ENCODE assay signal across 25 mouse cellular contexts in the genomic region with DNA sequence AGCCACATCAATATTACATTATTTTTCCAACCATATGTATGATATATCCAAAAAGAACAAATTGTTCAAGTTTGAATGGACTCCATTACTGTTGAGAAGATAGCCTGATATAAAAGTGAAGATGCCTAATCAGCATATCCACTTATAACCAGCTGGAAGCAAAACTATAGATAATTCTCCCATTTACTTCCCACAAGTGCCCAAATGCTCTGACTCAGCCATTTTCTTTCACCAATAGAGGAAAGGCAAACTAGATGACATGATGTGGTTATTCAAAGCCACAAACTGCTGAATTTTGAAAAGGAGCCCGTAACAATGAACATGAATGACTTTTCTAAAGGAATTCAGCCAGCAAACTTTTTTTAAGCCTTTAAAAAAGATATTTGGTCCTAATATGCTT.
A peak's percentile ranks its signal among the peaks of the same experiment; 100 is the strongest.
DNase-seq lines count a peak whose midpoint lies in the region; ATAC-seq and TF ChIP-seq lines count a peak whose summit lies in the region.
"Had no signal": no experiment of that assay in that cellular context is flagged by ENCODE, and none has a peak within 500 bp of the region (broad histone marks: within the 10 kb centered on the region; RNA-seq: fewer than 3 reads in every experiment).

No protein-coding gene starts in this region.

- 68% methylated on average over 1 of the region's 1 CpGs for WGBS in forebrain, embryonic 16.5 days
- 80% methylated on average over 1 of the region's 1 CpGs for WGBS in forebrain, postnatal 0 days

- H3K4me2 ChIP-seq in forebrain, embryonic 16.5 days (ENCODE audit: low read length): no peak overlapping the region
- no peak overlapping the region for H3K4me2 ChIP-seq in forebrain, postnatal 0 days (ENCODE audit: low read depth)
- H3K4me2 ChIP-seq: forebrain, embryonic 12.5 days; hindbrain, embryonic 13.5 days; limb, embryonic 15.5 days; liver, embryonic 15.5 days; lung, embryonic 15.5 days; midbrain, embryonic 11.5 days; neural tube, embryonic 15.5 days; stomach, embryonic 15.5 days had no signal

- no peak for DNase-seq in forebrain, postnatal 0 days
- peak; percentile 44 for DNase-seq in 3T3-L1 (ENCODE audit: low read depth, low spot score)
- DNase-seq in Muller cell, postnatal 12 days (ENCODE audit: inconsistent ontology term): peak; percentile 65
- no peak for DNase-seq in thymus, postnatal 36 days
- no peak for DNase-seq in adrenal gland, adult 2 months
- DNase-seq: cerebellum, adult 2 months; gastrocnemius, postnatal 36 days; heart, adult 2 months; kidney, adult 8-10 months; kidney, postnatal 10 days; lung, postnatal 36 days; right cerebral cortex, adult 18-20 months; right cerebral cortex, postnatal 4 days; thymus, adult 2 months had no signal

- no peaks in the 10 kb centered on the region for H3K36me3 ChIP-seq in forebrain, embryonic 16.5 days (ENCODE audit: control insufficient read depth, insufficient read depth)
- H3K36me3 ChIP-seq in forebrain, postnatal 0 days (ENCODE audit: insufficient read depth): no peaks in the 10 kb centered on the region
- H3K36me3 ChIP-seq: forebrain, embryonic 12.5 days; hindbrain, embryonic 13.5 days; limb, embryonic 15.5 days; liver, embryonic 15.5 days; lung, embryonic 15.5 days; neural tube, embryonic 15.5 days; stomach, embryonic 15.5 days had no signal

- no peak overlapping the region for H3K9ac ChIP-seq in forebrain, embryonic 16.5 days (replicated peaks; ENCODE audit: low read depth, low read length)
- no peak overlapping the region for H3K9ac ChIP-seq in forebrain, postnatal 0 days
- H3K9ac ChIP-seq: forebrain, embryonic 12.5 days; hindbrain, embryonic 13.5 days; limb, embryonic 15.5 days; liver, embryonic 15.5 days; lung, embryonic 15.5 days; neural tube, embryonic 15.5 days; stomach, embryonic 15.5 days had no signal

- no peak for TF ChIP-seq CTCF in forebrain, postnatal 0 days (IDR thresholded peaks at IDR 0.05; ENCODE audit: low read depth)

- peak; percentile 45; the same call in 1 of the 2 replicates for ATAC-seq in forebrain, embryonic 16.5 days
- ATAC-seq in forebrain, postnatal 0 days: no peak
- peak; percentile 84 for ATAC-seq in megakaryocyte progenitor cell, adult 5-6 weeks (replicated peaks; ENCODE audit: poor library complexity)

- no peaks in the 10 kb centered on the region for H3K9me3 ChIP-seq in forebrain, embryonic 16.5 days (ENCODE audit: control insufficient read depth, low read length)
- no peaks in the 10 kb centered on the region for H3K9me3 ChIP-seq in forebrain, postnatal 0 days (ENCODE audit: low read length)
- H3K9me3 ChIP-seq: forebrain, embryonic 12.5 days; hindbrain, embryonic 13.5 days; limb, embryonic 15.5 days; liver, embryonic 15.5 days; lung, embryonic 15.5 days; neural tube, embryonic 15.5 days; stomach, embryonic 15.5 days had no signal

- H3K4me1 ChIP-seq in forebrain, embryonic 16.5 days (replicated peaks; ENCODE audit: control insufficient read depth, insufficient read depth, low read length): no peaks in the 10 kb centered on the region
- no peaks in the 10 kb centered on the region for H3K4me1 ChIP-seq in forebrain, postnatal 0 days (ENCODE audit: insufficient read depth)
- H3K4me1 ChIP-seq: forebrain, embryonic 12.5 days; hindbrain, embryonic 13.5 days; limb, embryonic 15.5 days; liver, embryonic 15.5 days; lung, embryonic 15.5 days; neural tube, embryonic 15.5 days; stomach, embryonic 15.5 days had no signal

- H3K27ac ChIP-seq in forebrain, embryonic 16.5 days (ENCODE audit: low read length): no peak overlapping the region
- H3K27ac ChIP-seq in forebrain, postnatal 0 days (ENCODE audit: low read depth, low read length): no peak overlapping the region
- H3K27ac ChIP-seq: forebrain, embryonic 12.5 days; heart, adult 2 months; hindbrain, embryonic 13.5 days; left cerebral cortex, adult 2 months; limb, embryonic 15.5 days; liver, embryonic 15.5 days; lung, embryonic 15.5 days; neural tube, embryonic 15.5 days; stomach, embryonic 15.5 days had no signal

- H3K4me3 ChIP-seq in forebrain, embryonic 16.5 days (replicated peaks; ENCODE audit: low read length): no peak overlapping the region
- H3K4me3 ChIP-seq in forebrain, postnatal 0 days (ENCODE audit: low read depth, low read length): no peak overlapping the region
- H3K4me3 ChIP-seq: forebrain, embryonic 12.5 days; heart, adult 2 months; hindbrain, embryonic 13.5 days; left cerebral cortex, adult 2 months; limb, embryonic 15.5 days; liver, embryonic 15.5 days; lung, embryonic 15.5 days; neural tube, embryonic 15.5 days; stomach, embryonic 15.5 days had no signal

- H3K27me3 ChIP-seq in forebrain, embryonic 16.5 days (replicated peaks; ENCODE audit: control insufficient read depth, insufficient read depth, low read length): no peaks in the 10 kb centered on the region
- H3K27me3 ChIP-seq in forebrain, postnatal 0 days (ENCODE audit: insufficient read depth, low read length): no peaks in the 10 kb centered on the region
- H3K27me3 ChIP-seq: forebrain, embryonic 12.5 days; hindbrain, embryonic 13.5 days; limb, embryonic 15.5 days; liver, embryonic 15.5 days; lung, embryonic 15.5 days; neural tube, embryonic 15.5 days; stomach, embryonic 15.5 days had no signal

Comparison
In these comparisons a context has a peak if more than half of its experiments do, and no peak if none do; other contexts are left out.
1. DNase-seq: peak in 3T3-L1 (single experiment) and Muller cell, postnatal 12 days (single experiment); none in forebrain, postnatal 0 days (single experiment), thymus, postnatal 36 days (0 of 2) and adrenal gland, adult 2 months (single experiment).